Mouse (Mus musculus): ENCODE results near the gene Gm14862.

The Gm14862 gene

GRCm38 (mm10) chrX:9222412-9223221 is 34.1 kb downstream of the Gm14862 start:
- DNase-seq (ENCODE audit: low spot score in 2 of 2), result no peak

- no peak for DNase-seq (ENCODE audit: low spot score in 2 of 2)
These were observed 35.0 kb downstream of the Gm14862 start for GRCm38 (mm10) chrX:9221736-9222135.

GRCm38 (mm10) chrX:9221206-9221605 is 35.5 kb downstream of the Gm14862 start:
- peak in 1 of 2 experiments; percentile 25 for DNase-seq (ENCODE audit: low spot score in 2 of 2)

- no peak for DNase-seq (ENCODE audit: low spot score in 2 of 2)
These were observed 37.1 kb downstream of the Gm14862 start for GRCm38 (mm10) chrX:9219570-9219969.

- DNase-seq (ENCODE audit: low spot score in 2 of 2), result no peak
These were observed 40.5 kb downstream of the Gm14862 start for GRCm38 (mm10) chrX:9216244-9216643.

- no peak for DNase-seq (ENCODE audit: low spot score in 2 of 2)
These were observed 51.6 kb downstream of the Gm14862 start for GRCm38 (mm10) chrX:9205121-9205520.

GRCm38 (mm10) chrX:9202781-9203405 is 53.8 kb downstream of the Gm14862 start:
- DNase-seq (ENCODE audit: low spot score in 2 of 2), result no peak

GRCm38 (mm10) chrX:9201954-9202353 is 54.7 kb downstream of the Gm14862 start:
- no peak for DNase-seq (ENCODE audit: low spot score in 2 of 2)

Data from frontal cortex, postnatal 14 days (tissue).